Mouse (Mus musculus): ENCODE results near the gene Bend6. TPM values are rescaled to one million over a fixed set of nuclear protein-coding genes. Genes with fewer than 3 reads are reported as not detected.

Bend6 gene
- total RNA-seq, 1 experiment from 2014 or later = not detected

DNA sequence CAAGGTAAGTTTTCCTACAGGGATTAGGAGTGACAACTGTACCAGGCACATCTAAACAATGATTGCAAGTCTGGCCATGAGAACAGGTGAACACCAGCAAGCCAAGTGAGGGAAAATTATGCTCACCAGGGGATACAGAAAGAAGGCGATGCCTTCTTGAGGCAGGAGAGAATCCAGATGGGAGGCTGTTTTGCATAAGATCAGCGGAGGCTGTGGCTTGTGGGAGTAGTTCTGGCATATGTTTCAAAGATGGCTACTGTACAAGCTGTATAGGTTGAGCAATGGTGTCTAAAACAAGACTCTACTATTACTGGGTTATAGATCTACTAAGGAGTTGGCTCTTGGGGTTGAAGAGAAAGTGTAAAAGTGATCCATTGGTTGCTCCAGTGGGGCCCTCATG is 89.7 kb downstream of the Bend6 start:
- ATAC-seq (replicated peaks; ENCODE audit: low read depth, poor library complexity, severe bottlenecking) = no peak

- peak; percentile 94 for ATAC-seq (replicated peaks; ENCODE audit: low read depth, poor library complexity, severe bottlenecking)
These were observed 93.5 kb downstream of the Bend6 start, which contains the start of gene Zfp451 for GRCm38 (mm10) chr1:33813868-33814794. TSS of gene Zfp451 (minus strand) at chr1:33814595.

- ATAC-seq (replicated peaks; ENCODE audit: low read depth, poor library complexity, severe bottlenecking) = peak; percentile 55
These were observed 94.1 kb downstream of the Bend6 start for GRCm38 (mm10) chr1:33813495-33813867.

DNA sequence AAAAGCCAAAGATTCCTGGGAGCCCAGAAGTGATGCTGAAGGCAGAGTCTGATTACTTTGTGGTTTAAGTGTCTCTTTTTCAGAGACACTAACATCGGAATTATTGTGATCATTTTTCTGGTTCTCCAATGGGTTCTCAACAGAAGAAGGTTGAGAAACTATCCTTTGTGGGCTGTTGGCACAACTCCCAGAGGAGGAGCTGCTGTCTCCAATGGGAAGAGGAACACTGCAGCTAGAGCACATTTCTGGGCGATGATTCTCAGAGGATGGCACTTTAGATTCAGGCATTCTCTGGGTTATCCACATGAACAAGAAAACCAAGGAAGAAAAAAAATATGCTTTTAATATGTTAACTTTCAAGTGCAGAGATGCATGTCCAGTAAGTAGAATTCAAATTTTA is 104.3 kb downstream of the Bend6 start:
- ATAC-seq (replicated peaks; ENCODE audit: low read depth, poor library complexity, severe bottlenecking) = no peak

Other genes starting within 250 kb of the Bend6 start
- 103 and 111 TPM in 2 replicates for gene Prim2, start 238.0 kb downstream of the Bend6 start, total RNA-seq (2017)
- gene Rab23, start 187.9 kb downstream of the Bend6 start, total RNA-seq (2017) = 3.7 and 4.3 TPM in 2 replicates
- 35.4 and 43.8 TPM in 2 replicates for gene Bag2, start 150.0 kb downstream of the Bend6 start, total RNA-seq (2017)
- gene Zfp451, start 93.2 kb downstream of the Bend6 start, total RNA-seq (2017) = 32.9 and 44.4 TPM in 2 replicates
- 8.4 and 9.3 TPM in 2 replicates for gene Dst, start 409 bp upstream of the Bend6 start, total RNA-seq (2017)